Mouse (Mus musculus): ENCODE results near the gene Agbl2. TPM values are rescaled to one million over a fixed set of nuclear protein-coding genes. Genes with fewer than 3 reads are reported as not detected.

The Agbl2 gene
- polyA plus RNA-seq, 1 experiment: not detected

DNA sequence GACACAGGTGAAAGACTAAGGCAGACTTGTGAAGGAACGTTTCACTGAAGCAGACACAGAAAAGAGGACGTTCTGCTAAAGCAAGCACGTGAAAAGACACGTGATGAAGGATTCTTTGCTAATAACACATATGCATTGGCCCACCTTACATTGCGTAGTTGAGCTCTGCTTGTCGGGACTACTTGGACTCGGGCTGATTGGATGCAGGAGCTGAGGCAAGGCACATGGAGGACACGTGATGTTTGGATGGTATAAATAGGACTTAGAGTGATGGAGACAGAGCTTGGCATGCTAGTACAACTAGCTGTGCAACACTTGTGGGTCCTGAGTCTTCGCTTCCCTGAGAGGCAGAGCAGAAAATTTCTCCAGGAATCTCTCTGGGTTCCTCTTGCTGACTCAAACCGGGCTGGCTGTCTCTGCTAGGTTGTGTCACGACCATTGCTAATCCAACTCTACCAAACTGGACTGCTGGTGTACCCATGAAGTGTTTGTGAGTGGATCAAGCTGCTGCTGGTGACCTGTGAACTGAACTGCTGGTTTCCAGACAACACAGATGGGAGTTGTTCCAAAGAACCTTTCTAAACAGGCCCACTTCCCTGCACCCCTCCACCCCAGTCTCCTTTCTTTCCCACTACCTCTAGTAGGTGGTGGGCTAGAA, 43.1 kb downstream of the Agbl2 start:
- H3K4me1 ChIP-seq (ENCODE audit: control insufficient read depth, insufficient read depth, low read length): no peaks in the 10 kb centered on the region
- TF ChIP-seq CTCF (IDR thresholded peaks at IDR 0.05; ENCODE audit: insufficient read depth, low read depth, low read length) (no peak), POLR2A (IDR thresholded peaks at IDR 0.05; ENCODE audit: insufficient read depth, low read depth, low read length) (no peak)
- no peak overlapping the region for H3K27ac ChIP-seq (ENCODE audit: insufficient read depth, low read depth, low read length)
- WGBS: 85% methylated on average over 11 of the region's 11 CpGs
- H3K4me3 ChIP-seq (ENCODE audit: insufficient read depth, low read depth, low read length): no peak overlapping the region

- no peaks in the 10 kb centered on the region for H3K4me1 ChIP-seq (ENCODE audit: control insufficient read depth, insufficient read depth, low read length)
- no peak for TF ChIP-seq CTCF (IDR thresholded peaks at IDR 0.05; ENCODE audit: insufficient read depth, low read depth, low read length)
- no peak for TF ChIP-seq POLR2A (IDR thresholded peaks at IDR 0.05; ENCODE audit: insufficient read depth, low read depth, low read length)
- no peak overlapping the region for H3K4me3 ChIP-seq (ENCODE audit: insufficient read depth, low read depth, low read length)
- 62% methylated on average over 7 of the region's 7 CpGs for WGBS
- H3K27ac ChIP-seq (ENCODE audit: insufficient read depth, low read depth, low read length): no peak overlapping the region
Observed at GRCm38 (mm10) chr2:90828739-90829138, 46.2 kb downstream of the Agbl2 start.

DNA sequence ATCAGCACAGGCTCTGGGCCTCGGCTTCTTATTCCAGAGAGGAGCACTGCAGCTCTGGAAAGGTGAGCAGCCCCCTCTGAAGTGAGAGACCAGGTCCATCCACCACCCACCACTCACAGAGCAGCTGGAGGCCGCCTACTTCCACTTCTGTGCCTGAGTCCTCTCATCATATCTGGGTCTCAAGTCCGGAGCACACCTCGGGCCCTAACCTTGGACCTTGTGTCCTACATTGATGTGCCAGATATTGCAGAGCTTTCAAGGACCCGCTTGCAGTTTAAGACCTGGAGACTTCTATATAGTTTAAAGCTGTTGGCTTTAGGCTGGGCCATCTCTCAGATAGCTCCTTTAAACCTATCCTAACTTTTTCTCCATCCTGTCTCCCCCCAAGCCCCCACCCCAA, 51.0 kb downstream of the Agbl2 start:
- TF ChIP-seq POLR2A (IDR thresholded peaks at IDR 0.05; ENCODE audit: insufficient read depth, low read depth, low read length) (no peak), CTCF (IDR thresholded peaks at IDR 0.05; ENCODE audit: insufficient read depth, low read depth, low read length) (no peak)
- 88% methylated on average over 5 of the region's 5 CpGs for WGBS

DNA sequence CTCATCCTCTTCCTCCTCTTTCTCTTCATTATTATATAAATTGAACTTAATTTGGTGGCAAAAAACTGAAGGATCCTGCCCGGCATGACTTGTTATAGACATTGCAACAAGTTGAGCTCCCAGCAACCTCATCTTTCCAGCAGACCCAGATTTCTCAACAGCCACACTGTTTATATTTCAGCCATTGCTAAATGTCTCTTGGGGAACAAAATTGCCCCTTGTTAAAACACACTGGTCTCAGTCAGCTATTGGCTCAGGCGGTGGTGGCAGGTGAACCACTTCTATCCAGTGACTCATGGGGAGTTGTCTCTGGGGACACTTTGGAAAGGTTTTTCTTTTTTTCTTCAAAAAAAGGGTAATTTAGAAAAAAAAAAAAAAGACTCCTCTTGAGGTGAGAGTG, 56.1 kb downstream of the Agbl2 start:
- H3K27ac ChIP-seq (ENCODE audit: insufficient read depth, low read depth, low read length): no peak overlapping the region
- TF ChIP-seq POLR2A (IDR thresholded peaks at IDR 0.05; ENCODE audit: insufficient read depth, low read depth, low read length) (no peak), CTCF (IDR thresholded peaks at IDR 0.05; ENCODE audit: insufficient read depth, low read depth, low read length) (no peak)
- no peak overlapping the region for H3K4me3 ChIP-seq (ENCODE audit: insufficient read depth, low read depth, low read length)
- no peaks in the 10 kb centered on the region for H3K4me1 ChIP-seq (ENCODE audit: control insufficient read depth, insufficient read depth, low read length)
- WGBS: 88% methylated on average over 2 of the region's 2 CpGs

More for the DNA sequence above, 51.0 kb downstream of the Agbl2 start:
- Histone ChIP-seq H3K4me3 (ENCODE audit: insufficient read depth, low read depth, low read length) (no peak overlapping the region), H3K27ac (ENCODE audit: insufficient read depth, low read depth, low read length) (no peak overlapping the region), H3K4me1 (ENCODE audit: control insufficient read depth, insufficient read depth, low read length) (no peaks in the 10 kb centered on the region)

DNA sequence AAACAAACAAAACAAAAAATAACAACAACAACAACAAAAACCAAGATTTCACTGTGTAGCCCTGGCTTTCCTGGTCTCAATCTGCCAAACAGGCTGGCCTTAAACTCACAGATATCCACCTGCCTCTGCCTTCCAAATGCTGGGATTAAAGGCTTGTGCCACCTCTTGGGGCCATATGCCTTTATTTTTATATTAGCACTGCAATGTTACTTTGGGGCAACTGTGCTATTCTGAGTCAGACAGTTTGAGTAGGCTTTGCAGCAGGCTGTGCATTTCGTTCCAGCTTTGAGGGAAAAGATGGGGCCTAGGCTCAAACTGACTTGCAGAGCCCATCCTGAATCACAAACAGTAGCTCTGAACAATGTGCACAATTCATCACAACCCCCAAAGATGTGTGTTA, 61.1 kb downstream of the Agbl2 start:
- 56% methylated on average over 1 of the region's 1 CpGs for WGBS
- Histone ChIP-seq H3K4me1 (ENCODE audit: control insufficient read depth, insufficient read depth, low read length) (no peaks in the 10 kb centered on the region), H3K4me3 (ENCODE audit: insufficient read depth, low read depth, low read length) (no peak overlapping the region), H3K27ac (ENCODE audit: insufficient read depth, low read depth, low read length) (no peak overlapping the region)
- TF ChIP-seq CTCF (IDR thresholded peaks at IDR 0.05; ENCODE audit: insufficient read depth, low read depth, low read length) (no peak), POLR2A (IDR thresholded peaks at IDR 0.05; ENCODE audit: insufficient read depth, low read depth, low read length) (no peak)

GRCm38 (mm10) chr2:90844262-90844661, 61.7 kb downstream of the Agbl2 start:
- no peak overlapping the region for H3K27ac ChIP-seq (ENCODE audit: insufficient read depth, low read depth, low read length)
- TF ChIP-seq POLR2A (IDR thresholded peaks at IDR 0.05; ENCODE audit: insufficient read depth, low read depth, low read length) (no peak), CTCF (IDR thresholded peaks at IDR 0.05; ENCODE audit: insufficient read depth, low read depth, low read length) (no peak)
- H3K4me1 ChIP-seq (ENCODE audit: control insufficient read depth, insufficient read depth, low read length): no peaks in the 10 kb centered on the region
- WGBS: 72% methylated on average over 5 of the region's 5 CpGs
- no peak overlapping the region for H3K4me3 ChIP-seq (ENCODE audit: insufficient read depth, low read depth, low read length)

- Histone ChIP-seq H3K27ac (ENCODE audit: insufficient read depth, low read depth, low read length) (no peak overlapping the region), H3K4me1 (ENCODE audit: control insufficient read depth, insufficient read depth, low read length) (no peaks in the 10 kb centered on the region), H3K4me3 (ENCODE audit: insufficient read depth, low read depth, low read length) (no peak overlapping the region)
- 86% methylated on average over 5 of the region's 5 CpGs for WGBS
- TF ChIP-seq POLR2A (IDR thresholded peaks at IDR 0.05; ENCODE audit: insufficient read depth, low read depth, low read length) (no peak), CTCF (IDR thresholded peaks at IDR 0.05; ENCODE audit: insufficient read depth, low read depth, low read length) (no peak)
Observed at GRCm38 (mm10) chr2:90845234-90845633, 62.7 kb downstream of the Agbl2 start.

DNA sequence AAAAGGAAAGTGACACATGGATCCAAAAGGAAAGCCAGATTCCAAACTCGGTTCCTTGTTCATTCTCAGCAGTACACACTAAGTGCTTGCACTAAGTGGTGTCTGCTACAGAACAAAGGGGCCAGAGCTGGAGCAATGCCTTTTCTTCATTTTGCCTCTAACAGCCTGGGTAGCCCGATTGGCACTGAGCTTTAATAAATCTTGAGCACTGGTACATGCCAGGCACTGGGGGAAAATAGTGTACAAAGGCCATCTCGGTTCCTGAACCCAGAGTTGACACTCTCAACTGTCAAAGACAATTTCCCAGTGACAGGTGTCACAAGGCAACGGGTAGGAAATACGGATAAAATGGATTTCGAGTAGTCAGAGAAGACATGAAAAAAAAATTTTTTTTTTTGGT, 63.6 kb downstream of the Agbl2 start:
- 26% methylated on average over 6 of the region's 6 CpGs for WGBS
- Histone ChIP-seq H3K4me3 (ENCODE audit: insufficient read depth, low read depth, low read length) (no peak overlapping the region), H3K27ac (ENCODE audit: insufficient read depth, low read depth, low read length) (peak overlapping the region; percentile 88), H3K4me1 (ENCODE audit: control insufficient read depth, insufficient read depth, low read length) (no peaks in the 10 kb centered on the region)
- TF ChIP-seq POLR2A (IDR thresholded peaks at IDR 0.05; ENCODE audit: insufficient read depth, low read depth, low read length) (no peak), CTCF (IDR thresholded peaks at IDR 0.05; ENCODE audit: insufficient read depth, low read depth, low read length) (no peak)

DNA sequence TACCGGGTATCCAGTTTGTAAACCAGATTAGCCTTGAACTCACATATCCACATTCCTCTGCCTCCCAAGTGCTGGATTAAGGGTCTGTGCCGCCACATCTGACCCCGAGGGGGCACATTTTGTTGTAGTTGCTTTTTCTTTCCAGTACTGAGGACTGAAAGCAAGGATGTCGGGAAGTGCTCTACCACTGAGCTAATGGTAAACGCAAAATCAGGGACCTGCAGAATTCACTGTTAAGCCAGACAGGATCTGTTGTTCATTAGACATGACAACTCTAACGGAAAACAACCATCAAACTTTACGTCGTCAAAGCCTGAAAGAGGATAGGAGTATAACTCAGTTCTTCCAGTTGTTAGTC, 64.0 kb downstream of the Agbl2 start:
- 2% methylated on average over 8 of the region's 8 CpGs for WGBS
- TF ChIP-seq CTCF (IDR thresholded peaks at IDR 0.05; ENCODE audit: insufficient read depth, low read depth, low read length) (no peak), POLR2A (IDR thresholded peaks at IDR 0.05; ENCODE audit: insufficient read depth, low read depth, low read length) (no peak)
- Histone ChIP-seq H3K27ac (ENCODE audit: insufficient read depth, low read depth, low read length) (peak overlapping the region; percentile 88), H3K4me1 (ENCODE audit: control insufficient read depth, insufficient read depth, low read length) (no peaks in the 10 kb centered on the region), H3K4me3 (ENCODE audit: insufficient read depth, low read depth, low read length) (peak overlapping the region; percentile 92)

Measured in olfactory bulb, adult 2 months (tissue).